Mouse (Mus musculus) embryonic facial prominence, embryonic 13.5 days (tissue): Measurements from ENCODE around the gene Top1. TPM values are rescaled to one million over a fixed set of nuclear protein-coding genes. Genes with fewer than 3 reads are reported as not detected.

Experiments used
- ATAC-seq: fragments of 200-750 bp; cut with Nextera tagmentation; 2 replicates; pipeline ENCODE4 v1.8.0; 2017; ENCODE audit warnings: low read depth; ENCODE audit not compliant: insufficient number of reproducible peaks, insufficient read depth, low FRiP score, low TSS enrichment
- H3K27ac ChIP-seq: fragments of 300-500 bp; sonication (generic); 2 replicates; pipeline ENCODE4 v1.5.1; 2015; ENCODE audit warnings: moderate library complexity, mild to moderate bottlenecking, inconsistent platforms
- H3K27me3 ChIP-seq: fragments of 300-500 bp; sonication (generic); 2 replicates; pipeline ENCODE4 v1.6.1; 2015; ENCODE audit warnings: mild to moderate bottlenecking, inconsistent platforms
- H3K36me3 ChIP-seq: fragments of 300-500 bp; sonication (generic); 2 replicates; pipeline ENCODE4 v1.6.1; 2015; ENCODE audit warnings: mild to moderate bottlenecking, inconsistent platforms
- H3K4me1 ChIP-seq: fragments of 300-500 bp; sonication (generic); 2 replicates; pipeline ENCODE4 v1.6.1; 2015; ENCODE audit warnings: inconsistent platforms
- H3K4me2 ChIP-seq: fragments of 300-500 bp; sonication (generic); 2 replicates; pipeline ENCODE4 v1.6.1; 2015; ENCODE audit warnings: moderate library complexity, mild to moderate bottlenecking, inconsistent platforms
- H3K4me3 ChIP-seq: fragments of 300-500 bp; sonication (generic); 2 replicates; pipeline ENCODE4 v1.5.1; 2015; ENCODE audit warnings: mild to moderate bottlenecking, inconsistent platforms
- H3K9ac ChIP-seq: fragments of 300-500 bp; sonication (generic); 2 replicates; pipeline ENCODE4 v1.6.1; 2015; ENCODE audit warnings: mild to moderate bottlenecking, inconsistent platforms
- H3K9me3 ChIP-seq: fragments of 300-500 bp; sonication (generic); 2 replicates; pipeline ENCODE4 v1.6.1; 2016; ENCODE audit warnings: inconsistent platforms
- WGBS: fragments of 180-500 bp; shearing (Covaris S2); methylation state at CpG from one replicate; pipeline ENCODE4 v1.1.7; 2015; ENCODE audit warnings: mixed read lengths; 5-methylcytosine and 5-hydroxymethylcytosine counted together
- polyA plus RNA-seq: library from polyadenylated mRNA; unstranded; fragments of >200 nt; fragmentation: Nextera tagmentation; extraction: Ambion mirVana; gene quantifications from 2 replicates; pipeline ENCODE4 v1.2.1, GENCODE M21; 2015

The Top1 gene
- polyA plus RNA-seq, 1 experiment from 2014 or later, result 105 TPM

GRCm38 (mm10) chr2:160746637-160747036 is 100.9 kb downstream of the Top1 start:
- Histone ChIP-seq H3K27ac (peak overlapping the region; percentile 66), H3K4me1 (peaks cover 28% of the 10 kb centered on the region), H3K36me3 (peaks cover 81% of the 10 kb centered on the region), H3K9me3 (no peaks in the 10 kb centered on the region), H3K4me2 (no peak overlapping the region), H3K4me3 (no peak overlapping the region), H3K27me3 (no peaks in the 10 kb centered on the region), H3K9ac (no peak overlapping the region)
- no peak for ATAC-seq
- 90% methylated on average over 5 of the region's 5 CpGs for WGBS

GRCm38 (mm10) chr2:160747075-160747474 is 101.4 kb downstream of the Top1 start:
- peaks cover 81% of the 10 kb centered on the region for H3K36me3 ChIP-seq
- WGBS, result 69% methylated on average over 10 of the region's 10 CpGs

GRCm38 (mm10) chr2:160756583-160757203 is 111.0 kb downstream of the Top1 start:
- 89% methylated on average over 6 of the region's 6 CpGs for WGBS
- Histone ChIP-seq H3K9ac (no peak overlapping the region), H3K4me3 (no peak overlapping the region), H3K4me2 (no peak overlapping the region), H3K4me1 (no peaks in the 10 kb centered on the region), H3K27ac (no peak overlapping the region), H3K36me3 (peaks cover 100% of the 10 kb centered on the region), H3K9me3 (no peaks in the 10 kb centered on the region), H3K27me3 (no peaks in the 10 kb centered on the region)
- ATAC-seq, result no peak

More at GRCm38 (mm10) chr2:160747075-160747474, 101.4 kb downstream of the Top1 start:
- Histone ChIP-seq H3K4me2 (no peak overlapping the region), H3K9ac (no peak overlapping the region), H3K27me3 (no peaks in the 10 kb centered on the region), H3K4me3 (no peak overlapping the region), H3K9me3 (no peaks in the 10 kb centered on the region), H3K27ac (peak overlapping the region; percentile 66), H3K4me1 (peaks cover 24% of the 10 kb centered on the region)
- ATAC-seq, result peak; percentile 8; the same call in 1 of the 2 replicates

- Histone ChIP-seq H3K27ac (no peak overlapping the region), H3K4me3 (no peak overlapping the region), H3K4me1 (no peaks in the 10 kb centered on the region), H3K9me3 (no peaks in the 10 kb centered on the region), H3K9ac (no peak overlapping the region), H3K36me3 (peaks cover 98% of the 10 kb centered on the region), H3K27me3 (no peaks in the 10 kb centered on the region), H3K4me2 (no peak overlapping the region)
- WGBS, result 90% methylated on average over 9 of the region's 9 CpGs
- no peak for ATAC-seq
Measured at GRCm38 (mm10) chr2:160760433-160761184, 114.9 kb downstream of the Top1 start.

- no peak overlapping the region for H3K4me2 ChIP-seq
- peaks cover 72% of the 10 kb centered on the region for H3K36me3 ChIP-seq
- no peak overlapping the region for H3K9ac ChIP-seq
- no peak for ATAC-seq
- WGBS, result 85% methylated on average over 3 of the region's 3 CpGs
- H3K4me3 ChIP-seq, result no peak overlapping the region
- H3K27ac ChIP-seq, result no peak overlapping the region
- no peaks in the 10 kb centered on the region for H3K27me3 ChIP-seq
- no peaks in the 10 kb centered on the region for H3K4me1 ChIP-seq
- H3K9me3 ChIP-seq, result no peaks in the 10 kb centered on the region
Measured at GRCm38 (mm10) chr2:160763816-160764215, 118.1 kb downstream of the Top1 start.

- Histone ChIP-seq H3K36me3 (peaks cover 66% of the 10 kb centered on the region), H3K4me2 (no peak overlapping the region), H3K4me3 (no peak overlapping the region), H3K4me1 (no peaks in the 10 kb centered on the region), H3K27ac (no peak overlapping the region), H3K9ac (no peak overlapping the region), H3K9me3 (no peaks in the 10 kb centered on the region), H3K27me3 (no peaks in the 10 kb centered on the region)
- WGBS, result 90% methylated on average over 2 of the region's 2 CpGs
- ATAC-seq, result no peak
Measured at GRCm38 (mm10) chr2:160764386-160764785, 118.7 kb downstream of the Top1 start.

- Histone ChIP-seq H3K36me3 (peaks cover 59% of the 10 kb centered on the region), H3K27me3 (no peaks in the 10 kb centered on the region), H3K4me3 (no peak overlapping the region), H3K9ac (no peak overlapping the region), H3K27ac (no peak overlapping the region), H3K4me2 (no peak overlapping the region), H3K4me1 (no peaks in the 10 kb centered on the region), H3K9me3 (no peaks in the 10 kb centered on the region)
- ATAC-seq, result no peak
- 92% methylated on average over 3 of the region's 3 CpGs for WGBS
Measured at GRCm38 (mm10) chr2:160765096-160765495, 119.4 kb downstream of the Top1 start.

- H3K4me1 ChIP-seq, result no peaks in the 10 kb centered on the region
- no peak overlapping the region for H3K9ac ChIP-seq
- H3K4me2 ChIP-seq, result no peak overlapping the region
- no peaks in the 10 kb centered on the region for H3K9me3 ChIP-seq
- ATAC-seq, result no peak
- H3K4me3 ChIP-seq, result no peak overlapping the region
- peaks cover 46% of the 10 kb centered on the region for H3K36me3 ChIP-seq
- WGBS, result 77% methylated on average over 5 of the region's 5 CpGs
- no peaks in the 10 kb centered on the region for H3K27me3 ChIP-seq
- no peak overlapping the region for H3K27ac ChIP-seq
Measured at GRCm38 (mm10) chr2:160766371-160766771, 120.7 kb downstream of the Top1 start.

GRCm38 (mm10) chr2:160767201-160767600 is 121.5 kb downstream of the Top1 start:
- Histone ChIP-seq H3K36me3 (peaks cover 38% of the 10 kb centered on the region), H3K9ac (no peak overlapping the region), H3K4me3 (no peak overlapping the region), H3K4me1 (no peaks in the 10 kb centered on the region), H3K9me3 (no peaks in the 10 kb centered on the region), H3K4me2 (no peak overlapping the region), H3K27ac (no peak overlapping the region), H3K27me3 (no peaks in the 10 kb centered on the region)
- no peak for ATAC-seq
- 95% methylated on average over 2 of the region's 2 CpGs for WGBS

- WGBS, result 84% methylated on average over 4 of the region's 4 CpGs
- Histone ChIP-seq H3K9ac (no peak overlapping the region), H3K27ac (no peak overlapping the region), H3K4me1 (no peaks in the 10 kb centered on the region), H3K4me2 (no peak overlapping the region), H3K9me3 (no peaks in the 10 kb centered on the region), H3K27me3 (no peaks in the 10 kb centered on the region), H3K4me3 (no peak overlapping the region), H3K36me3 (peaks cover 28% of the 10 kb centered on the region)
- ATAC-seq, result no peak
Measured at GRCm38 (mm10) chr2:160768097-160768695, 122.5 kb downstream of the Top1 start.

GRCm38 (mm10) chr2:160768997-160769396 is 123.3 kb downstream of the Top1 start:
- WGBS, result 98% methylated on average over 2 of the region's 2 CpGs
- no peak for ATAC-seq
- no peak overlapping the region for H3K4me3 ChIP-seq

GRCm38 (mm10) chr2:160770409-160770808 is 124.7 kb downstream of the Top1 start:
- no peak overlapping the region for H3K4me2 ChIP-seq
- no peak for ATAC-seq
- no peak overlapping the region for H3K4me3 ChIP-seq
- H3K9me3 ChIP-seq, result no peaks in the 10 kb centered on the region
- no peak overlapping the region for H3K9ac ChIP-seq
- no peaks in the 10 kb centered on the region for H3K4me1 ChIP-seq
- no peaks in the 10 kb centered on the region for H3K27me3 ChIP-seq
- peaks cover 6% of the 10 kb centered on the region for H3K36me3 ChIP-seq
- no peak overlapping the region for H3K27ac ChIP-seq

More at GRCm38 (mm10) chr2:160768997-160769396, 123.3 kb downstream of the Top1 start:
- no peak overlapping the region for H3K27ac ChIP-seq
- H3K9ac ChIP-seq, result no peak overlapping the region
- no peaks in the 10 kb centered on the region for H3K9me3 ChIP-seq
- H3K36me3 ChIP-seq, result peaks cover 20% of the 10 kb centered on the region
- H3K27me3 ChIP-seq, result no peaks in the 10 kb centered on the region
- H3K4me1 ChIP-seq, result no peaks in the 10 kb centered on the region
- H3K4me2 ChIP-seq, result no peak overlapping the region
